Mouse (Mus musculus): Measurements from ENCODE around the gene Otop2.

DNA sequence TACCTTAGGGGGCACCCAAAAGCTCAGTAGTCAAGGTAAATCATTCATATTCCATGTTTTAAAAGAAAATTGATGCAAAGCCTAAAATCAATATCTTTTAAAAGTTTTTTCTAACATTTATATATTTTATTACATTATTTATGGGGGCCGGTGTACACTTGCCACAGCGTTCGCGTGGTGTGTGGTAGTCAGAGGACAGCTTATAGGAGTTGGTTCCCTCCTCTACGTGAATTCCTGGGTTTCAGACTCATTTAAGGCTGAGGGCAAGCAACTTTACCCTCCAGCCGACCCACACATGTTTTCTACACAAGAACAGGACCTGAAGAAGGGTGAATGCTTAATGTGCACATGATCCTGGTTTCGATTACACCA, 29.4 kb upstream of the Otop2 start:
- TF ChIP-seq ELF1 (IDR thresholded peaks at IDR 0.05; ENCODE audit: low read depth, low read length), result no peak
- TF ChIP-seq EP300 (IDR thresholded peaks at IDR 0.05; ENCODE audit: low read depth in 1 of 2, low read length in 2 of 2), result no peak
- no peak for TF ChIP-seq ZKSCAN1 (IDR thresholded peaks at IDR 0.05; ENCODE audit: low read depth, low read length)
- TF ChIP-seq CTCF (IDR thresholded peaks at IDR 0.05 in 2 of 3, conservative IDR thresholded peaks at IDR 0.05 in 1 of 3; ENCODE audit: control insufficient read depth in 1 of 3, insufficient read depth in 1 of 3, low read depth in 2 of 3, low read length in 3 of 3, poor library complexity in 1 of 3, severe bottlenecking in 1 of 3), result no peak
- peak in 1 of 2 experiments; percentile 7; a peak in 1 of 4 replicates for TF ChIP-seq POLR2A (IDR thresholded peaks at IDR 0.05; ENCODE audit: control insufficient read depth in 1 of 2, insufficient read depth in 1 of 2, low read depth in 1 of 2, low read length in 2 of 2, poor library complexity in 1 of 2)
- TF ChIP-seq USF1 (IDR thresholded peaks at IDR 0.05; ENCODE audit: low read depth, low read length), result no peak
- no peak for TF ChIP-seq TCF12 (IDR thresholded peaks at IDR 0.05; ENCODE audit: low read depth, low read length)
- TF ChIP-seq POLR2AphosphoS2 (IDR thresholded peaks at IDR 0.05; ENCODE audit: low read length), result no peak
- TF ChIP-seq E2F4 (IDR thresholded peaks at IDR 0.05; ENCODE audit: borderline replicate concordance, low read depth, low read length), result no peak
- no peak for TF ChIP-seq NRF1 (IDR thresholded peaks at IDR 0.05; ENCODE audit: insufficient read depth, low read depth, low read length, poor library complexity, severe bottlenecking)
- TF ChIP-seq ZMIZ1 (IDR thresholded peaks at IDR 0.05; ENCODE audit: low read depth, low read length), result no peak
- TF ChIP-seq GATA1 (IDR thresholded peaks at IDR 0.05; ENCODE audit: low read depth, low read length), result 0 out of 2 replicates have a peak, but pooled peaks have one; percentile 5
